Mouse (Mus musculus) left cerebral cortex, adult 9 months (tissue): ENCODE data around the gene Dach1.

Source experiments
- DNase-seq, 2 experiments: peaks; one replicate each; pipeline ENCODE4 v3.0.0; 2022; ENCODE audit warnings: low spot score in 2 of 2

The Dach1 gene

DNA sequence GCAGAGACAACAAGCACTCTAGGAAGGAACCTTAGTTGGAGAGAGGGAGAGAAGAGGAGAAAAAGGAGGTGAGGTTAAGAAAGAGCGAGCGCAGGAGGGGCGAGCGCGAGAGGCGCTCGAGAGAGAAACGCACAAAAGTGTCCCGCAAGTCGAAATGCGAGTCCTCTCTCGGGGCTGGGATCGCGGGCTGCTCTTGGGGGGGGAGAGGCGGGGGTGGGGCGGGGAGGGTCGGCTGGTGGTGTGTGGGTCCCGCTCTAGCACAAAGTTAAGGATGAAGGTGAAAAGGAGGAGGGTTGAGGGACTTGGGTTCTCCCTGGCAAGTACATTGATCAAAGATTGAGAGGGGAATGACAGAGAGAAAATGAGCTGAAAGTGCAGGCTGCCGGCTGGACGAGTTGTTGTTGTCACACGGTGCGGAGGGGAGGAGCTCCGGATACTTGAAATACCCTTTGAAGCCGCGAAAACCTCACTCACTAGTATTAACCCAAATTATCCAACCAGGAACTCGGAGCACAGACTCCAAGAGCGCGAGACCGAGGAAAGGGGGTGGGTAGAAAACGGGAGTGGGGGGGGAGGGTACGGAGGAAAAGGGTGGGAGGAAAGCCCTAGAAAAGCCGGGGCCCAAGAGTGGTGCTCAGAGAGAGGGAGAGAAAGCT is at the start of gene Dach1:
Gene Dach1, minus strand, starts transcription at position 345 of the 656 bp plus-strand sequence.
- DNase-seq: peak; percentile 15 to 23

DNA sequence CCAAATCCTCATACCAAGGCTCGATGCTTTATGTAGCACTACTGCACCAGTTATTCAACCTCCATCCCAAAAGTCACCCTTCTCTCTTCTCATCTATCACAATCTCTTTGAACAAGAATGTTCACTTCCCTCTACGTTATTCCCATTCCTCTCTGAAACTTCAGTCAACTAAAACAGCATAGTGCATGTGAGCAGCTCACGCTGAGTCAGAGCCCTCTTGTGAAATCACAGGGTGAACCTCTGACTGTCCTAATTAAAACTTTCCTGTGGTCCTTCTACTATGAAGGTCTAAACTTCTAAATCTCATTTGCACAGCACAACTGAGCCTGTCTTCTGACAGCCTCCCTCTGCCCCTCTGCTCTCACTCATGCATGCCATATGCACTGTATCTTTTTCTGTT is 30.5 kb upstream of the Dach1 start:
- DNase-seq: no peak

DNA sequence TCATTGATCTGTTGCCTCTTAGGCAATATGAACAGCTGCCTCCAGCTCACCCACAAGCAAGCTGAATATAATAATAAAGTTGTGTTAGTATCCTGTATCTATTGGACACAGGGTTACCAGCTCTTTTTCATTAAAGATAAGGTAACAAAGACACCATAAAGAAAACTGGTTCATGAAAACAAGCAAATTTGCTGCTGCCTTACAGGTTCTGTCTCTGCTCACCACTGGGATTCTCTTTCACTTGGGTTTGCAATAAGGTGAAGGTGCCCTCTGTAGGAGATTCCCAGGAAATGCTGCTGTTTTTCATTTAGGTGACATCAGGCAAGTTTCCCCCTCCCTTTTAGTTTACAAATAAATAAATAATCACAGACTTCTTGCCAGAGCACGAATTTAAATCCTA is 12.0 kb upstream of the Dach1 start:
- peak in 1 of 2 experiments; percentile 13 for DNase-seq

DNA sequence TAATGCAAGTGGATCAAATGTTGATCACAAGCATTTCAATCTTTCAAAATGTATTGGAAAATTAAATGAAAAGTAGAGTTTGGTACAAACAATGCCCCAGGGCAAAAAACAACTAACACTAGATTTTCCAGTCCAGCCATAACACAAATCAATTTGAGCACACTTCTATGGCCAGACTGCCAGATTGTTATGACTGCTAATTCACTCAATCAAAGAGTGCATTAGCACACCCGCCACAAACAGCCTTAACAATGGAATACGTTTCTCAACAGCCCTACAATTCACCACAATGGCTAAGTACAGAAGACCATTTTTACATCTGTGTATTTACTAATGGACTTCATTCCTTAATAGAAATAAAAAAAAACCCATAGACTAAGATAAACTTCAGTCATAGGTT is 4.3 kb upstream of the Dach1 start:
- DNase-seq: no peak

DNA sequence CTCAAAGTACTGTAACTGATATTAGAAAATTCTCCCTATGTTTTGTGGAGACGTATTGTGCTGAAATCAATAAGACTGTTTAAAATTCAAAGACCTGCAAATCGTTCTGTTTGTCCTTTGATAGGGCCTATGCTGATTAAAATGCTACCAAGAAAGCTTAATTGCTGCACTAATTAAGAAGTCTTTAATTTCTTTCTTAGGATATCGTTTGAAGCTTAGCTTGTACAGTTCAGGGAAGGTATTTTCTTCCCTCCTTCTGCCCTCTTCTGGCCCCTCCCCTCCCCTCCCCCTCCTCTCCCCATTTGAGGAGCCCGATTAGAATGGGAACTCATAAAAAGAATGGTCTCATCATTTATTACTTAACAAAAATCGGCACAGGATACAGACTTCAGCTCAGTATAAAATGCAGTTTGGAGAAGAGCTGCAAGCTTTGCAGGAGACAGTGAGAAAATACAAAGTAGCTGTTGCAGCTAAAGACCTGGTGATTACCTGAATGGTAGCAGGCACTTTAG is 2.9 kb upstream of the Dach1 start:
- no peak for DNase-seq

DNA sequence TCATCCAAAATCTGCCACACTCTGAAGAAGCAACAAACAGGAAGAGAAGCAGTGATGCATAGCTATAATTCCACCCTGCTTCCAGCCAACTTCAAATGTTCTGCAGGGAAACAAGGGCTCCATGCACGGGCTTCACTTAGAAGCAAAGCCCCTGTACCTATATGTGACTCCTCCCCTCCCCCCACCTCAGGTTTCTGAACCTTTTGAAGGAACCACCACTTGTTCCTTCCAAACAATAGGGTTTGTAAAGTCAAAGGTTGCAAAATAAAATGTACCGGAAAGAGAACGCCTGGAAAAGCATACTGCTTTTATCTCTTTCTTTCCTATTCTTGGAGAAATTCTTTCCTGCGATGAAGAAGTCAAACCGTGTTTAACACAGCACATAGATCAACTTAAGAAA is 2.3 kb upstream of the Dach1 start:
- no peak for DNase-seq

DNA sequence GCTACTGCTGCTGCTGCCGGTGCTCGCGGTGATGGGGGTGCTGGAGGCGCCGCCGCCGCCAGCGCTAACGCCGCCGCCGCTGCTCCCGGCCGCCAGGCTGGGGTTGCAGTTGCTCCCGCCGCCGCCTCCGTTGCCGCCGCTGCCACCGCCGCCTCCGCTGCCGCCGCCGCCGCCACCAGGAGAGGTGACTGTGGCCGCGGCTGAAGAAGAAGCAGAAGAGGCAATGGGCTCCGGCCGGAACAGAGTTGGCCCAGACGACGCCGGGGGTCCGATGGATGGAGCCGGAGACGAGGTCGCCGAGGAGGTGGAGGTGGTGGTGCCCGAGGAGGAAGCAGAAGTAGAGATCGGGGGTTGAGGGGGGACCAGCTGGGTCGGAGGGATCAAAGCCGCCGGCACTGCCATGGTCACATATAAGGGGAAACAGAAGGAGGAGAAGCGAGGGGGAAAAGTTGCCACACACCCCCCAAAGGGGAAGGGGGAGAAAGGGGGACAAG is 610 bp downstream of the Dach1 start:
- peak in 1 of 2 experiments; percentile 10 for DNase-seq

DNA sequence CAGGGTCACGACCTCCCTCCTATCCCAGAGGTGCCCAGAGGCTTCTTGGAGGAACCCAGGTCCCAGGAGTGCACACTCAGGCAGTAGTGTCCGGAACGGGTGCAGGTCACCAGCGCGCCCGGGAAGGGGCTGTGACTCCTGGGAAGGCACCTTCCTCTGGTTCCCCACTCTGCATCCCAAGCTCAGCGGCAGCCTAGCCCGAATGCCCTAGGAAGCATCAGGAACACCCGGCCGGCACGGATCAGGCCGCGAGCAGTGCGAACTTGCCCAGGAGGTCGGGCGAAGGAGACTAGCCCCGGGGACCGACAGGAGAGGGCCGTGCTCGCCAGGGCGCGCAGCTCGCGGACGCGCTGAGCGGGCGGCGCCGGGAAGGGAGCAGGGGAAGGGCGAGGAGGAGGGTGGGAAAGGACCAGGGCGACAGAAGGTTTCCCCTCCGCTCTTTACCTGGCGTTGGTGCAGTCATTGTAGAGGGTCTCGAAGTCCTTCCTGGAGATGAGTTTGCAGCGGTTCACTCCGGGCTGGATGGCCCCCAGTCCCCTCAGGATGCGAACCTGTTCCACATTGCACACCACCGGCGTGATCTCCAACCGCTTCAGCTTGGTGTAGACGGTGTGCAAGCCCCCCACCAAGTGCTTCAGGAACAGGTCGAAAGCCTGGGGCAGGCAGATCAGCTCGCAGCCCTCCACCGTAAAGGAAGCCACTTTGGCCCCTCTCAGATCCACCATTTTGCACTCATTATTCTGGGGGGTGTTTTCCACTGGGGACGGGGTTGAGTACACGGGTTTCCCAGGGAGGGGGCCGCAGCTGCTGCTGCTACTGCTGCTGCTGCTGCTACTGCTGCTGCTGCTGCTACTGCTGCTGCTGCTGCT is 1.3 kb downstream of the Dach1 start:
- DNase-seq: peak in 1 of 2 experiments; percentile 8

DNA sequence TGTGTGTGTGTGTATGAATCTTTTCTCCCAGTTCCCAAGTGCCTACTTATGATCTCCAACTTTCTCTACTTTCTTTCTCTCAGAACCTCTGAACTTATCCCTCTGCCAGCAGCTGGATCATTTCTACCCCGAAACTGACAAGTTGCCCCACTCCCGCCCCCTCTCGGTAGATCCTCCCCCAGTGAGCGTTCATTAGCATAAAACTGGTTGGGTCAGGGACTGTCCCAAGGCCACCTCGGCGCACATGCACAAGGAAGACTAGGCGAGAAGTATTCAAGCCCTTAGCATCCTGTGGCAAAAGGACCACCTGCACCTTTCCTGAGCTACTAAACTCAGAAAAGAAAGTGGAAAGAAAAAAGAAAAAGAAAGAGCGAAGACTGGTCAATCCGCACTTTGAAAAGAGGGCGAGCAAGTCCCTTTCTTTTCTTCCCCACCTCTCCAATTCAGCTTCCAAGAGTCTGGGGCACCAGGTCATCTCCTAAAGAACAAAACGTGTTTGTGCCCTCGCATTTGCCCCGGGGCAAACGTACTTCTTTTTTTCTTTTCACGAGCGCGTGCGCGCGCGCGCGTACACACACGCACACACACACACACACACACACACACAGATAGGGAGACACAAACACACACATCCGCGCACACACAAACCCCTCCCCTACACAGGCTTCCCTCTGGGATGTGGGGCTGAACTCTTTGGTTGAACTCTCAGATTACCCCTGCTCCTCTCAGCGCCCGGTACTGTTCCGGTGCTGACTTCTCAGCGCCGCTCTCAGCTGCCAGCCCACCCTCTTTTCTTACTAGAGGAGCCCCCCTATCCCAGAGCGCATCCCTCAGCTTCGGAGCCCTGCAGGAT is 2.2 kb downstream of the Dach1 start:
- no peak for DNase-seq

DNA sequence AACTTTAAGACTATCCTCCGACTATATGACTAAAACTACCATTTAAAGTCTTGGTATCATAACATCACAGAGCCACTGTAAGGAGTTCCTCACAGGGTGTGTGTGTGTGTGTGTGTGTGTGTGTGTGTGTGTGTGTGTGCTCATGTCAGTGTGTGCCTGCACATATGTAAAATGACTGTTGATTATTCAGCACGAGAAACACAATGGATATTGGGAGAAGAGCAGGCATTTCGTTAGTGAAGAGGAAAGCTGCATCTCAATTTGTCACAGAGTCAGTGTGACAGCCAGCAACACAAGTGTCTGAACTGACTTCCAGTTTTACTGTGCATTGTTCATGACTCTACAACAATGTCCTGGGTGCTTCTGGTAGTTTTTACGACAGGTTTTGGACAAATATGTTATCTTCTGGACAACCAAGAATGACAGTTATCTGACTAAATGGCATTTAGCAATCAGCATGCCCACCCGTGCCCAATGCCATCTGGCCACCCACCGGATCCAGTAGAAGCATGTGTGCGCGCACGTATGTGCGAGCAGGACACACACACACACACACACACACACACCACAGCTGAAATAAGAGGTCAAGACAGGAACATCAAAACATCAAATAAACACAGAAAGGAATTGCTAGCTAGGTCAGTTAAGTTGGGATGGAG is 3.1 kb downstream of the Dach1 start:
- no peak for DNase-seq

DNA sequence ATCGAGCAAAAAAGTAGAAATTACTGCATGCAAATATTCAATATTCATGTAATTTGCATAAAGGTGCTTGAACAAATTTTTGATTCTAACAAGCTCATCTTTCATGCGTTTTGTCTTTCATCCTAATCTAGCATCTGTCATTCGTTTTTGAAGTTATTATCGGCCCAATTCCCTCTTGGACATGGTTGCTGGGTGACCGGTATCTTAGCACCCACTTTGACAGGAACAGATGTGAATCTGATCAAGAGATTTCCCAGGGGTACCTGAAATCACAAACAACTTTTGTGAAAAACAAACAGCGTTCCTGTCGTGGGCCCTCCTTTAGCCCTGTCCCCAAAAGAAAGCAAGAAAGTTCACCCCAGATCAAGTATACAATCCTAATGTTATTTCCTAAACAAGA is 12.8 kb downstream of the Dach1 start:
- no peak for DNase-seq

DNA sequence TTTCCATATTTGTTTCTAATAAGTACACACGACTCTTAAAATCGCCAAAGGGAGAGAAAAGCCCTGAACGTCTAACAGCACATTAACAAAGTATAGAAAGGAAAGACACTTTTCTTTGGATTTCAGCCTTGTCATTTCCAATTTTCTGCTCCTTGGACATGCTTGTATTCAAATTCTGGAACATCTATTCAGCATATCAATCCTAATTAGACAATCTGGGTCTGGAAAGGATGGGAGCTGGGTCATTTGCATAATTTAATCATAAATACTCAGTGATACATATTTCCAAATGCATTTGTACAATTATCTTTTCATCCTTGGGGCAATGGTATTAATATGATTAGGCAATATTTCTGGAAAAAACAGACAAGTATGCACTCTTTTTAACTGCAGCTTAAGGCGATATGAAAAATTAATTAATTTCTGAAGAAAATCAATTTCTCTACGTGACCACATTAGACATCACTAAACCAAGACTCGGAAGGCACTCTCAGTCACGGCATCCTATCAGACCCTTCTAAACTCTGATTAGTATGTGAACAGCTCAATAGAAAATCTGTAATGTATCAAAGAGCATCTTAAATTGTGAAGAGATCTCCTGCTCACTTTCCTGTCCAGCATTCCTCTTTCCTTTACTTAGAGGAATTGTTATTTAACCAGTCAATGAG is 13.7 kb downstream of the Dach1 start:
- no peak for DNase-seq

DNA sequence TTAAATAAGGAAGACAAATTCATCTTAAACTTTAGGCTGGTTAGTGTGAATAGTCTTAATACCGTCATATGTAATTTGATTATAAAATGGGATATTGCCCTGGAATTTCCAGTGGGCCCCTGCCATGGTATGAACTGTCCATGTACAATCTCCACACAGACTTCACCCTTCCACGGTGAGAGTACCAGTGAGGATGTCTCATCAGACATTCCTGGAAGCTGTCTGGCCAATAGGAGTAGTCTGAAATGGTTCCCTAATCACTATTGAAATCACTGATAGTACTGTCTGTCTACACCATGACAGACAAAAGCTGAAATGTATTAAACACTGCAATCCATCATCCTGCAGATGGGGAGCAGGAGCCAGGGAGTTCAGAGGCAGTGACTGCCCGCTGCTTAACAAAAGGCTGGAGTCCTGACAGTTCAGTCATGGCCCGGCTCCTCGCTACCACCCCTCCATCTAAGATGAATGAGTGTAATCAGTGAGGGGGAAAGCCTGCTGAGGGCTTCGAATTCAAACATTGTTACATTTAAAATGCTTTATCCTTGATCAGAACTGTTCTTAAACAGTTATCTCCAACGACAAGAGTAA is 14.6 kb downstream of the Dach1 start:
- DNase-seq: no peak

DNA sequence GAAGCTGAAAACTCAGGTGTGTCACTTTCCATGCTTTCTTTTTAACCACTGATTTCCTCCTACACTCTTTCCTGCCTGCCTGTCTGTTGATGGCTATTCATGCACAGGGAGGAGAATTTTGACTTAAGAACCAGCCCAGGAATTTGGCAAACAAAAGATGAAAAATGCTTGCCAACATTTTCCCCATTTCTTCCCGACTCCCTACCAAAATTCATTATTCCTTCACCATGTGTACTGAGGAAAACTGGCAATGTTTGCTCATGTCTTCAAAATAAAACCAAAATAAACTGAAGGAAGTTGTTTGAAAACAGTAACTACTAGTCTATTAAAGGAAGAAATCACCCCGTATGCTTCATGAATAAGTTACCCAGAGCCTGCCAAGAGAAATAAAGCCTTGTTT is 27.8 kb downstream of the Dach1 start:
- no peak for DNase-seq

DNA sequence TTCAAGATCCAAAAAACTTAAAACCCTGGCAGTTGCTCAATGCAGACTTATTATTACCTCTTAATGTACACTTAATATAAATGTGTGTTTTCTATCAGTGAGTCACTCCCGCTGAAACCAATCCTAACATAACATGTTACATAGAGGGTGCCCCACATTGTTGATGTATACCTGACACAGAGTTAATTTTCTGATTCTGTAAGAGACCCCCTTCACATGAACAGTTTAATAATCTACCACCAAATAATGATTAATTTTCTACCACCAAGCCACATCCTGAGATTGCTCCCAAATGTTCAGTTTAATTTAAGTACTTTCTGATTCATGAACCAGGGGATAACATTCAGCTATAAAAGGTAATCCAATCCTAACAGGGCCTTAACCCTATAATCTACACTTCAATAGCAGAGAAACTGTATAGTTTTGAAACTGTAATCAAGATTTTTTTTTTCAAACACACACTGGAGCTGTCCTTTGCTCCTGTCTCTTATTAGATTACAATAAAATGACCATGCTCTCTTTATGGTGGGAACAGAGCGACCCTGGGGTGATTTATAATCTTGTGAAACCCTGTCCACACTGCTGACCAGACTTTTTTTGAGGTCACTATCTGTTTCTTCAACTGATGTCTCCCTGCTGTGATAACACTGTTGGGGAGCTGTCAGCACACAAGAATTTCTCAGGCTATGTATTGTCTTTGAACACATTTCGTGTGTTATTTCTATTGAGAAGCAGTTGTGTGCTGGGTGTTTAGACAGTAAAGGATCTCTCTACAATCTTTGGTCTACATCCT is 30.5 kb downstream of the Dach1 start:
- DNase-seq: no peak

DNA sequence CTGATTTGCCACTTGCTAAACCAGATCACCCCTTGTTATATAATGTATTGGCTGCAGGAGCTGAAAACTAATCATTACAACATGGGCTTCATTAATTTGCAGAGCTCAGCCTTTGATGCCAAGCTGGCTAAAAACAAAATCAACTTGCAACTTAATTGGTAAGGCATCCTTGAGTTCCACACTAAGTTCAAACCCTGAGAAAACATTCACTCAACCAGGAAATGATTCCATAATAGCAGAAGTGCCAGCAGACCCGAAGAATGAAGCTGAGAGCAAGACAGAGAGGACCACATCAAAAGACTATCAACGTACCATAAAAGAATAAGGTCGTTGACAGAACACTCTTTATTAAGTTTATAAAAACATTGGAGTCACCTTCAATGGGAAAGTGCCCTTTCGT is 35.0 kb downstream of the Dach1 start:
- no peak for DNase-seq

DNA sequence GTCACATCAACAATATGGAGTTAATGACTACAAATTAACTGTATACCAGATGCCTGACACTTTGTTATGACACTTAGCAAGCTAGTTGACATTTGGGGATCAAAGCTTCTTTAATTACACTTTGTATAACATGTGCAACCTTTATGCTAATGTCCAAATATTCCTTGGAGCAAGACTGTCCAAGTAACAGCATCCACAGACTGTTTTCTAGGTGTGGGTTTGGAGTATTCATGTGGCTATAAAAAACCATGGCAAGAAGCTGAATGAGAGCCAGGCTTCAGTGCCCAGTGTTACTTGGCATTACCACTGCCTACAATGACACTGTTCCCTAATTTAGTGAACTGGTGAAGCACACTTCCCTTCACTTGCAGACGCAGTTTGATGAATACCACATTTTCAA is 46.5 kb downstream of the Dach1 start:
- DNase-seq: no peak

DNA sequence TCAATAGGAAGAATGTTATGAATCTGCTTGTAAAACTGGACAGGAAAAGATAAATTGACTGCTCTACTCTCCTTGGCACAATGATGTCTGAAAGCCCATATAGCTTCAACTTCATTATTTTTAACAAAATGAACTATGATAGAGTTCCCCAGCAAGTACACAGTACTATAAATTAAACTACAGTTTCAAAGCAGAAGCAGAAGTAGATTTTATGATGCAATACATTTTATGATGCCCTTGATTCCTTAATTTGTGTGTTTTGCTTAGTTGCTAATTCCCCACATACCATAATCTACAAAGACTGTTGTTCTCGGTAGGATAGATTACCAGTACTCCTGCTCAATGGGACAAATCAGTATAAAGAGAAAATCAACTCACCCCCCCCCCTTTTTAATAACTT is 52.9 kb downstream of the Dach1 start:
- DNase-seq: no peak

DNA sequence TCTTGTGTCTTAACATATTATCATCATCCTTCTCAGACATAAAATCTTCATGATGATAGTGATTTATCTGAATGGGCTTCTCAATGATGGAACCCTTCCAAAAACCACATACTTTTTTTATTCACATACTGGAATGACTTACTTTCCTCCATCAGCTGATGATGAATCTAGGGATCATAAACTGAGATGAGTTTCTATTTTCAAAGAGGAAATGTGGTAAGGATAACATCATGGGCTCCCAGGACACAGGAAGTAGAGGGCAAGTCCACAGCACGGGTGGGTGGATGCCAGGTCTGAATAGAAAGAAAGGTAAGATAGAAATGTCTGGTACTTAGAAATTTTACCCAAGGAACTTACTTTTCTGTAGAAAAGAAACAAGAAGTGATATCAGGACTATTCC is 56.5 kb downstream of the Dach1 start:
- DNase-seq: no peak

DNA sequence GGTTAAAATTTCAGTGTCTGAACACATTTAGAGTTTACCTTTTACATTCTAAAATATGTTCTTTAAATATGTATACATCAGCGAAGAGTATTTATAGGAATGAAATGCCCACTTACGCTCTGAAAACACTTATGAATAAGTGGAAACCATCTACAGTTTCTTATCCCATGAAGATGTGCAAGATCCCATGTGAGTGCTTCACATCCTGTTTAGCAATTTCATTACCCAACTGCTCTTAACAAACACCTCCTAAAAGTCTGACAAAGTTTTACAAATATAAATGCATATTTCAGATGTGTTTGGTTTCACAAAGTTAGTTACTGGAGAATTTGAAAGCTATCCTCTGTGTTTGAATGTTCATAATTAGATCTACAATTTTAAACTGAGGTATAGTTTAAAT is 59.6 kb downstream of the Dach1 start:
- no peak for DNase-seq
